Mouse (Mus musculus) forebrain, embryonic 11.5 days (tissue): ENCODE data around the gene Mt1. TPM values are rescaled to one million over a fixed set of nuclear protein-coding genes. Genes with fewer than 3 reads are reported as not detected.
A peak's percentile ranks its signal among the peaks of the same experiment; 100 is the strongest.

ENCODE experiments used
- ATAC-seq: fragments of 200-750 bp; cut with Nextera tagmentation; replicated peaks from 2 replicates; pipeline ENCODE4 v1.8.0; 2017; ENCODE audit warnings: moderate TSS enrichment; ENCODE audit not compliant: low FRiP score
- DNase-seq: peaks from one replicate; pipeline ENCODE4 v3.0.0-alpha.2; 2017; ENCODE audit warnings: low spot score
- H3K27ac ChIP-seq: fragments of 300-500 bp; sonication (generic); 2 replicates; pipeline ENCODE4 v1.5.1; 2014; ENCODE audit warnings: low read depth, low read length
- H3K27me3 ChIP-seq: fragments of 300-500 bp; sonication (generic); 2 replicates; pipeline ENCODE4 v1.6.1; 2014; ENCODE audit warnings: mild to moderate bottlenecking, low read length, mixed read lengths; ENCODE audit not compliant: control insufficient read depth, insufficient read depth
- H3K36me3 ChIP-seq: fragments of 300-500 bp; sonication (generic); 2 replicates; pipeline ENCODE4 v1.6.1; 2014; ENCODE audit warnings: mild to moderate bottlenecking, low read length, moderate library complexity, mixed read lengths; ENCODE audit not compliant: control insufficient read depth, insufficient read depth
- H3K4me1 ChIP-seq: fragments of 300-500 bp; sonication (generic); replicated peaks from 2 replicates; pipeline ENCODE4 v1.6.1; 2014; ENCODE audit warnings: low read length, mixed read lengths; ENCODE audit not compliant: control insufficient read depth, insufficient read depth
- H3K4me2 ChIP-seq: fragments of 300-500 bp; sonication (generic); 2 replicates; pipeline ENCODE4 v1.6.1; 2014; ENCODE audit warnings: low read depth, mild to moderate bottlenecking, low read length, moderate library complexity, mixed read lengths; ENCODE audit not compliant: severe bottlenecking
- H3K4me3 ChIP-seq: fragments of 300-500 bp; sonication (generic); 2 replicates; pipeline ENCODE4 v1.5.1; 2014; ENCODE audit warnings: low read depth, low read length
- H3K9ac ChIP-seq: fragments of 300-500 bp; sonication (generic); 2 replicates; pipeline ENCODE4 v1.6.1; 2014; ENCODE audit warnings: low read length
- H3K9me3 ChIP-seq: fragments of 300-500 bp; sonication (generic); 2 replicates; pipeline ENCODE4 v1.6.1; 2016; ENCODE audit warnings: low read length, mixed read lengths; ENCODE audit not compliant: control insufficient read depth
- WGBS: fragments of 180-500 bp; shearing (Covaris S2); extraction: QIAGEN DNeasy Blood & Tissue Kit; methylation state at CpG from one replicate; pipeline ENCODE4 v1.1.7; 2014; 5-methylcytosine and 5-hydroxymethylcytosine counted together
- polyA plus RNA-seq: library from polyadenylated mRNA; unstranded; fragments of >200 nt; fragmentation: Nextera tagmentation; extraction: Ambion mirVana; gene quantifications from 2 replicates; pipeline ENCODE4 v1.2.1, GENCODE M21; 2014

Mt1 gene
- polyA plus RNA-seq, 1 experiment from 2014 or later, result 109 TPM

- no peaks in the 10 kb centered on the region for H3K9me3 ChIP-seq
- H3K27me3 ChIP-seq, result peaks cover 23% of the 10 kb centered on the region
- H3K36me3 ChIP-seq, result no peaks in the 10 kb centered on the region
- ATAC-seq, result no peak
- WGBS, result 77% methylated on average over 13 of the region's 13 CpGs
- H3K9ac ChIP-seq, result no peak overlapping the region
- H3K4me1 ChIP-seq, result peaks cover 12% of the 10 kb centered on the region
- no peak overlapping the region for H3K4me3 ChIP-seq
- H3K4me2 ChIP-seq, result no peak overlapping the region
- no peak overlapping the region for H3K27ac ChIP-seq
- DNase-seq, result no peak
Measured at GRCm38 (mm10) chr8:94189275-94190031, 10.6 kb downstream of the Mt1 start.

GRCm38 (mm10) chr8:94191101-94191691 is 12.3 kb downstream of the Mt1 start:
- 30% methylated on average over 21 of the region's 21 CpGs for WGBS
- H3K27me3 ChIP-seq, result peaks cover 9% of the 10 kb centered on the region
- no peaks in the 10 kb centered on the region for H3K36me3 ChIP-seq
- H3K4me3 ChIP-seq, result peak overlapping the region; percentile 20
- no peak for ATAC-seq
- H3K4me2 ChIP-seq, result peak overlapping the region; percentile 44
- no peak overlapping the region for H3K9ac ChIP-seq
- no peak overlapping the region for H3K27ac ChIP-seq
- peaks cover 12% of the 10 kb centered on the region for H3K4me1 ChIP-seq
- no peak for DNase-seq
- no peaks in the 10 kb centered on the region for H3K9me3 ChIP-seq

GRCm38 (mm10) chr8:94192926-94193325 is 14.0 kb downstream of the Mt1 start:
- WGBS, result 55% methylated on average over 1 of the region's 1 CpGs
- DNase-seq, result no peak

GRCm38 (mm10) chr8:94194591-94195223 is 15.8 kb downstream of the Mt1 start:
- Histone ChIP-seq H3K4me1 (0 out of 2 replicates have a peak, but pooled peaks cover 4% of the 10 kb centered on the region), H3K4me3 (no peak overlapping the region), H3K9me3 (no peaks in the 10 kb centered on the region), H3K27me3 (no peaks in the 10 kb centered on the region), H3K4me2 (no peak overlapping the region), H3K36me3 (no peaks in the 10 kb centered on the region), H3K9ac (no peak overlapping the region), H3K27ac (no peak overlapping the region)
- WGBS, result 93% methylated on average over 7 of the region's 7 CpGs
- DNase-seq (no peak), ATAC-seq (no peak)

More at GRCm38 (mm10) chr8:94192926-94193325, 14.0 kb downstream of the Mt1 start:
- Histone ChIP-seq H3K36me3 (no peaks in the 10 kb centered on the region), H3K9me3 (no peaks in the 10 kb centered on the region), H3K27me3 (no peaks in the 10 kb centered on the region), H3K27ac (no peak overlapping the region), H3K4me3 (no peak overlapping the region), H3K4me1 (0 out of 2 replicates have a peak, but pooled peaks cover 4% of the 10 kb centered on the region), H3K9ac (no peak overlapping the region), H3K4me2 (no peak overlapping the region)
- no peak for ATAC-seq

GRCm38 (mm10) chr8:94199202-94199869 is 20.5 kb downstream of the Mt1 start:
- H3K36me3 ChIP-seq, result no peaks in the 10 kb centered on the region
- H3K27ac ChIP-seq, result no peak overlapping the region
- WGBS, result 46% methylated on average over 10 of the region's 10 CpGs
- no peaks in the 10 kb centered on the region for H3K4me1 ChIP-seq
- no peak overlapping the region for H3K4me2 ChIP-seq
- H3K27me3 ChIP-seq, result no peaks in the 10 kb centered on the region
- H3K9ac ChIP-seq, result no peak overlapping the region
- no peak overlapping the region for H3K4me3 ChIP-seq
- ATAC-seq (peak; percentile 49), DNase-seq (peak; percentile 79)
- no peaks in the 10 kb centered on the region for H3K9me3 ChIP-seq

- no peak overlapping the region for H3K9ac ChIP-seq
- no peaks in the 10 kb centered on the region for H3K4me1 ChIP-seq
- DNase-seq, result no peak
- H3K4me2 ChIP-seq, result no peak overlapping the region
- H3K27ac ChIP-seq, result no peak overlapping the region
- H3K27me3 ChIP-seq, result no peaks in the 10 kb centered on the region
- no peaks in the 10 kb centered on the region for H3K36me3 ChIP-seq
- 74% methylated on average over 3 of the region's 3 CpGs for WGBS
- no peak overlapping the region for H3K4me3 ChIP-seq
- H3K9me3 ChIP-seq, result no peaks in the 10 kb centered on the region
- ATAC-seq, result no peak
Measured at GRCm38 (mm10) chr8:94204043-94204442, 25.2 kb downstream of the Mt1 start.

GRCm38 (mm10) chr8:94205736-94206135 is 26.9 kb downstream of the Mt1 start:
- Histone ChIP-seq H3K27me3 (no peaks in the 10 kb centered on the region), H3K4me3 (no peak overlapping the region), H3K4me2 (no peak overlapping the region), H3K9ac (no peak overlapping the region), H3K36me3 (no peaks in the 10 kb centered on the region), H3K9me3 (no peaks in the 10 kb centered on the region), H3K4me1 (no peaks in the 10 kb centered on the region), H3K27ac (no peak overlapping the region)
- ATAC-seq (0 out of 2 replicates have a peak, but pooled peaks have one; percentile 46), DNase-seq (peak; percentile 90)
- 20% methylated on average over 5 of the region's 5 CpGs for WGBS

GRCm38 (mm10) chr8:94206256-94206655 is 27.4 kb downstream of the Mt1 start:
- Histone ChIP-seq H3K27ac (no peak overlapping the region), H3K36me3 (no peaks in the 10 kb centered on the region), H3K4me1 (no peaks in the 10 kb centered on the region), H3K4me3 (no peak overlapping the region), H3K9me3 (no peaks in the 10 kb centered on the region), H3K27me3 (no peaks in the 10 kb centered on the region), H3K4me2 (no peak overlapping the region), H3K9ac (no peak overlapping the region)
- WGBS, result 82% methylated on average over 8 of the region's 8 CpGs
- ATAC-seq, result 0 out of 2 replicates have a peak, but pooled peaks have one; percentile 44
- no peak for DNase-seq
